Mouse (Mus musculus) lung, embryonic 16.5 days (tissue): ENCODE measurements around the gene Fancg. TPM values are rescaled to one million over a fixed set of nuclear protein-coding genes. Genes with fewer than 3 reads are reported as not detected.
"Not testable (repeated sequence)": the region's sequence is repeated elsewhere in the genome, so short reads cannot be mapped to it uniquely, and the experiment has no call there.

Experiments
- ATAC-seq: fragments of 200-750 bp; cut with Nextera tagmentation; 2 replicates; pipeline ENCODE4 v1.8.0; 2017; ENCODE audit warnings: low read depth, mild to moderate bottlenecking, moderate library complexity
- H3K27ac ChIP-seq: fragments of 300-500 bp; sonication (generic); 2 replicates; pipeline ENCODE4 v1.5.1; 2014; ENCODE audit warnings: mild to moderate bottlenecking, control low read depth, low read length
- H3K27me3 ChIP-seq: fragments of 300-500 bp; sonication (generic); 2 replicates; pipeline ENCODE4 v1.6.1; 2014; ENCODE audit warnings: low read depth, low read length, mixed read lengths; ENCODE audit not compliant: control insufficient read depth, insufficient read depth
- H3K36me3 ChIP-seq: fragments of 300-500 bp; sonication (generic); 2 replicates; pipeline ENCODE4 v1.6.1; 2014; ENCODE audit warnings: low read length; ENCODE audit not compliant: control insufficient read depth, insufficient read depth
- H3K4me1 ChIP-seq: fragments of 300-500 bp; sonication (generic); replicated peaks from 2 replicates; pipeline ENCODE4 v1.6.1; 2014; ENCODE audit warnings: low read length, mixed read lengths; ENCODE audit not compliant: control insufficient read depth, insufficient read depth
- H3K4me2 ChIP-seq: fragments of 300-500 bp; sonication (generic); 2 replicates; pipeline ENCODE4 v1.6.1; 2014; ENCODE audit warnings: low read depth, low read length, control low read depth
- H3K4me3 ChIP-seq: fragments of 300-500 bp; sonication (generic); 2 replicates; pipeline ENCODE4 v1.5.1; 2014; ENCODE audit warnings: mild to moderate bottlenecking, low read length, control low read depth
- H3K9ac ChIP-seq: fragments of 300-500 bp; sonication (generic); 2 replicates; pipeline ENCODE4 v1.6.1; 2014; ENCODE audit warnings: low read length, control low read depth
- H3K9me3 ChIP-seq: fragments of 300-500 bp; sonication (generic); 2 replicates; pipeline ENCODE4 v1.6.1; 2016; ENCODE audit warnings: low read length; ENCODE audit not compliant: control insufficient read depth
- WGBS: fragments of 180-500 bp; shearing (Covaris S2); extraction: QIAGEN DNeasy Blood & Tissue Kit; methylation state at CpG from one replicate; pipeline ENCODE4 v1.1.7; 2014; 5-methylcytosine and 5-hydroxymethylcytosine counted together
- polyA plus RNA-seq: library from polyadenylated mRNA; unstranded; fragments of >200 nt; fragmentation: Nextera tagmentation; extraction: Ambion mirVana; gene quantifications from 2 replicates; pipeline ENCODE4 v1.2.1, GENCODE M21; 2015

Fancg gene
- polyA plus RNA-seq, 1 experiment from 2014 or later = 22.5 TPM

GRCm38 (mm10) chr4:43005765-43006164 lies 4.5 kb downstream of the Fancg start:
- Histone ChIP-seq H3K4me2 (no peak overlapping the region), H3K4me3 (no peak overlapping the region), H3K4me1 (peaks cover 8% of the 10 kb centered on the region; the same call in 1 of the 2 replicates), H3K27me3 (no peaks in the 10 kb centered on the region), H3K36me3 (no peaks in the 10 kb centered on the region; the same call in 1 of the 2 replicates), H3K27ac (no peak overlapping the region), H3K9me3 (no peaks in the 10 kb centered on the region), H3K9ac (no peak overlapping the region)
- 48% methylated on average over 2 of the region's 2 CpGs for WGBS
- ATAC-seq = no peak

GRCm38 (mm10) chr4:43004951-43005350 lies 5.4 kb downstream of the Fancg start:
- 93% methylated on average over 3 of the region's 3 CpGs for WGBS
- Histone ChIP-seq H3K4me2 (no peak overlapping the region), H3K9ac (no peak overlapping the region), H3K4me1 (peaks cover 8% of the 10 kb centered on the region; the same call in 1 of the 2 replicates), H3K27me3 (no peaks in the 10 kb centered on the region), H3K27ac (no peak overlapping the region), H3K9me3 (no peaks in the 10 kb centered on the region), H3K36me3 (no peaks in the 10 kb centered on the region; the same call in 1 of the 2 replicates), H3K4me3 (no peak overlapping the region)
- no peak for ATAC-seq

- H3K36me3 ChIP-seq = no peaks in the 10 kb centered on the region; the same call in 1 of the 2 replicates
- no peak overlapping the region for H3K9ac ChIP-seq
- WGBS = 76% methylated on average over 12 of the region's 12 CpGs
- H3K4me2 ChIP-seq = no peak overlapping the region
- peaks cover 15% of the 10 kb centered on the region for H3K4me1 ChIP-seq
- no peaks in the 10 kb centered on the region for H3K27me3 ChIP-seq
- H3K27ac ChIP-seq = no peak overlapping the region
- no peaks in the 10 kb centered on the region for H3K9me3 ChIP-seq
- no peak for ATAC-seq
- no peak overlapping the region for H3K4me3 ChIP-seq
Observed at GRCm38 (mm10) chr4:43002756-43003439, 7.4 kb downstream of the Fancg start.

GRCm38 (mm10) chr4:43001272-43001671 lies 9.0 kb downstream of the Fancg start:
- WGBS = 88% methylated on average over 2 of the region's 2 CpGs
- Histone ChIP-seq H3K9ac (no peak overlapping the region), H3K4me1 (peaks cover 19% of the 10 kb centered on the region), H3K4me3 (no peak overlapping the region), H3K27me3 (no peaks in the 10 kb centered on the region), H3K4me2 (no peak overlapping the region), H3K27ac (no peak overlapping the region; the same call in 1 of the 2 replicates), H3K9me3 (no peaks in the 10 kb centered on the region), H3K36me3 (peaks cover 2% of the 10 kb centered on the region; the same call in 1 of the 2 replicates)
- ATAC-seq = no peak

GRCm38 (mm10) chr4:43000141-43000986 lies 9.9 kb downstream of the Fancg start, which contains the start of gene Vcp:
Vcp (minus strand) TSS chr4:43000507.
- 1% methylated on average over 45 of the region's 56 CpGs for WGBS
- H3K9me3 ChIP-seq, H3K27me3 ChIP-seq, H3K36me3 ChIP-seq: not testable (repeated sequence)
- peak within 1 kb of the TSS; percentile 87 for H3K4me2 ChIP-seq
- peak within 1 kb of the TSS; percentile 95 for H3K4me3 ChIP-seq
- ATAC-seq = peak; percentile 98
- peak within 1 kb of the TSS; percentile 99 for H3K27ac ChIP-seq
- H3K4me1 ChIP-seq = peaks cover 19% of the 10 kb centered on the region
- peak within 1 kb of the TSS; percentile 97 for H3K9ac ChIP-seq

GRCm38 (mm10) chr4:42999451-43000140 lies 10.7 kb downstream of the Fancg start:
- 0% methylated on average over 38 of the region's 51 CpGs for WGBS
- Histone ChIP-seq H3K4me2 (peak overlapping the region; percentile 87), H3K4me1 (peaks cover 19% of the 10 kb centered on the region), H3K36me3 (peaks cover 11% of the 10 kb centered on the region), H3K4me3 (peak overlapping the region; percentile 95), H3K9ac (peak overlapping the region; percentile 97), H3K9me3 (no peaks in the 10 kb centered on the region), H3K27me3 (no peaks in the 10 kb centered on the region), H3K27ac (peak overlapping the region; percentile 99)
- ATAC-seq = peak; percentile 86

- H3K36me3 ChIP-seq = peaks cover 24% of the 10 kb centered on the region
- 0 out of 2 replicates have a peak overlapping the region, but pooled peaks have one; percentile 21 for H3K9ac ChIP-seq
- H3K4me2 ChIP-seq = peak overlapping the region; percentile 87
- peaks cover 19% of the 10 kb centered on the region for H3K4me1 ChIP-seq
- H3K9me3 ChIP-seq = no peaks in the 10 kb centered on the region
- H3K4me3 ChIP-seq = peak overlapping the region; percentile 95
- H3K27ac ChIP-seq = no peak overlapping the region
- ATAC-seq = no peak
- no peaks in the 10 kb centered on the region for H3K27me3 ChIP-seq
- 42% methylated on average over 2 of the region's 2 CpGs for WGBS
Observed at GRCm38 (mm10) chr4:42998022-42998421, 12.3 kb downstream of the Fancg start.

- Histone ChIP-seq H3K4me2 (no peak overlapping the region), H3K9me3 (no peaks in the 10 kb centered on the region), H3K27me3 (no peaks in the 10 kb centered on the region), H3K4me1 (no peaks in the 10 kb centered on the region), H3K36me3 (peaks cover 81% of the 10 kb centered on the region), H3K27ac (no peak overlapping the region), H3K9ac (no peak overlapping the region), H3K4me3 (no peak overlapping the region)
- 90% methylated on average over 1 of the region's 1 CpGs for WGBS
- no peak for ATAC-seq
Observed at GRCm38 (mm10) chr4:42988296-42988695, 22.0 kb downstream of the Fancg start.

- 89% methylated on average over 7 of the region's 8 CpGs for WGBS
- not testable (repeated sequence) for H3K4me1 ChIP-seq, H3K27ac ChIP-seq, ATAC-seq, H3K27me3 ChIP-seq, H3K9ac ChIP-seq, H3K4me2 ChIP-seq, H3K9me3 ChIP-seq, H3K4me3 ChIP-seq
- H3K36me3 ChIP-seq = peaks cover 43% of the 10 kb centered on the region
Observed at GRCm38 (mm10) chr4:42980467-42980866, 29.8 kb downstream of the Fancg start.
